Mouse (Mus musculus): ENCODE data around the gene Habp2.

The Habp2 gene

GRCm38 (mm10) chr19:56294654-56295399, 7.9 kb downstream of the Habp2 start:
- peak; percentile 41 to 75 for DNase-seq (ENCODE audit: low spot score in 2 of 2)

- no peak for DNase-seq (ENCODE audit: low spot score in 2 of 2)
Observed at GRCm38 (mm10) chr19:56296668-56297067, 9.7 kb downstream of the Habp2 start.

GRCm38 (mm10) chr19:56297264-56297663, 10.3 kb downstream of the Habp2 start:
- DNase-seq (ENCODE audit: low spot score in 2 of 2) = no peak

GRCm38 (mm10) chr19:56300835-56301234, 13.9 kb downstream of the Habp2 start:
- DNase-seq (ENCODE audit: low spot score in 2 of 2) = no peak

- no peak for DNase-seq (ENCODE audit: low spot score in 2 of 2)
Observed at GRCm38 (mm10) chr19:56316531-56316930, 29.6 kb downstream of the Habp2 start.

- DNase-seq (ENCODE audit: low spot score in 2 of 2) = no peak
Observed at GRCm38 (mm10) chr19:56319219-56319618, 32.3 kb downstream of the Habp2 start.

GRCm38 (mm10) chr19:56319629-56320028, 32.7 kb downstream of the Habp2 start:
- DNase-seq (ENCODE audit: low spot score in 2 of 2) = no peak

- DNase-seq (ENCODE audit: low spot score in 2 of 2) = no peak
Observed at GRCm38 (mm10) chr19:56320186-56320860, 33.4 kb downstream of the Habp2 start.

GRCm38 (mm10) chr19:56321303-56321920, 34.5 kb downstream of the Habp2 start:
- DNase-seq (ENCODE audit: low spot score in 2 of 2) = no peak

- DNase-seq (ENCODE audit: low spot score in 2 of 2) = no peak
Observed at GRCm38 (mm10) chr19:56325676-56326075, 38.7 kb downstream of the Habp2 start.

- DNase-seq (ENCODE audit: low spot score in 2 of 2) = no peak
Observed at GRCm38 (mm10) chr19:56326243-56326855, 39.4 kb downstream of the Habp2 start.

GRCm38 (mm10) chr19:56336321-56336720, 49.4 kb downstream of the Habp2 start:
- DNase-seq (ENCODE audit: low spot score in 2 of 2) = no peak

- DNase-seq (ENCODE audit: low spot score in 2 of 2) = no peak
Observed at GRCm38 (mm10) chr19:56336826-56337225, 49.9 kb downstream of the Habp2 start.

- DNase-seq (ENCODE audit: low spot score in 2 of 2) = no peak
Observed at GRCm38 (mm10) chr19:56342006-56342405, 55.1 kb downstream of the Habp2 start.

- no peak for DNase-seq (ENCODE audit: low spot score in 2 of 2)
Observed at GRCm38 (mm10) chr19:56343869-56344563, 57.1 kb downstream of the Habp2 start.

GRCm38 (mm10) chr19:56346016-56346415, 59.1 kb downstream of the Habp2 start:
- no peak for DNase-seq (ENCODE audit: low spot score in 2 of 2)

- DNase-seq (ENCODE audit: low spot score in 2 of 2) = no peak
Observed at GRCm38 (mm10) chr19:56346750-56347149, 59.8 kb downstream of the Habp2 start.

GRCm38 (mm10) chr19:56349295-56349694, 62.4 kb downstream of the Habp2 start:
- no peak for DNase-seq (ENCODE audit: low spot score in 2 of 2)

- no peak for DNase-seq (ENCODE audit: low spot score in 2 of 2)
Observed at GRCm38 (mm10) chr19:56353689-56354088, 66.8 kb downstream of the Habp2 start.

GRCm38 (mm10) chr19:56355201-56355600, 68.3 kb downstream of the Habp2 start:
- no peak for DNase-seq (ENCODE audit: low spot score in 2 of 2)

- DNase-seq (ENCODE audit: low spot score in 2 of 2) = peak in 1 of 2 experiments; percentile 58
Observed at GRCm38 (mm10) chr19:56356480-56357373, 69.8 kb downstream of the Habp2 start.
